Mouse (Mus musculus): ENCODE data around the gene Cd79a. TPM values are rescaled to one million over a fixed set of nuclear protein-coding genes. Genes with fewer than 3 reads are reported as not detected.
A peak's percentile ranks its signal among the peaks of the same experiment; 100 is the strongest.

The Cd79a gene
- 2.8 and 2.9 TPM in 2 replicates for polyA plus RNA-seq (2011; ENCODE audit: insufficient read depth, insufficient read length, low read depth, missing spikeins)

GRCm38 (mm10) chr7:24897224-24897623 lies at the start of gene Cd79a:
Gene Cd79a, plus strand, starts transcription at chr7:24897381.
- Histone ChIP-seq H3K36me3 (ENCODE audit: control insufficient read depth, insufficient read depth, low read length, poor library complexity, severe bottlenecking) (no peaks in the 10 kb centered on the region), H3K27ac (ENCODE audit: insufficient read depth, low read length) (no peak within 1 kb of the TSS), H3K4me3 (ENCODE audit: low read depth, low read length) (peak within 1 kb of the TSS; percentile 11), H3K9me3 (replicated peaks; ENCODE audit: control insufficient read depth, insufficient read depth, low read length, poor library complexity, severe bottlenecking) (no peaks in the 10 kb centered on the region), H3K27me3 (ENCODE audit: control insufficient read depth, insufficient read depth, low read length, poor library complexity, severe bottlenecking) (no peaks in the 10 kb centered on the region), H3K4me1 (ENCODE audit: control insufficient read depth, insufficient read depth, low read length) (no peaks in the 10 kb centered on the region), H3K9ac (ENCODE audit: low read depth, poor library complexity, severe bottlenecking) (peak within 1 kb of the TSS; percentile 15; the same call in 1 of the 2 replicates)
- TF ChIP-seq EP300 (IDR thresholded peaks at IDR 0.05; ENCODE audit: insufficient read depth, low read depth, low read length): no peak
- TF ChIP-seq POLR2A (IDR thresholded peaks at IDR 0.05; ENCODE audit: insufficient read depth, low read length): no peak
- no peak for TF ChIP-seq CTCF (IDR thresholded peaks at IDR 0.05; ENCODE audit: low read depth, low read length)

DNA sequence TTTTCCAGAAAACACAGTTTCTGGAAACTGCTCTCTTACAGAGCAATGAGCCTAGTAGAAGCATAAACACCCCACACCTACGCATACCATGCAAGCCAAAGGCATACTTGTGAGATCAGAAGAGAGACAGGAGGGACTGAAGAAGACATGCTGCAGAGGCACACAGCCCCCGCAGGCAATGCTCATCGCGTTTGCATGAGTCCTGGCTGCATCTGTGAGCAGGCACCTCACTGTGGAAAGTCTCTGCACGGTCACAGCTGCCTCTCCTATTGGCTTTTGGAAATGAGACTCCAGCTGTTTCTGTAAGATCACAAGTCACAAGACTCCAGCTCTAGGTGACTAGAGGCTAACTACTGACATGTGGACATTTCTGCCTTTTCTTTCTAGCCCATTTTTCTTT lies 47.0 kb upstream of the Cd79a start:
- H3K27ac ChIP-seq (ENCODE audit: insufficient read depth, low read length): peak overlapping the region; percentile 40
- no peaks in the 10 kb centered on the region for H3K27me3 ChIP-seq (ENCODE audit: control insufficient read depth, insufficient read depth, low read length, poor library complexity, severe bottlenecking)
- H3K36me3 ChIP-seq (ENCODE audit: control insufficient read depth, insufficient read depth, low read length, poor library complexity, severe bottlenecking): no peaks in the 10 kb centered on the region
- H3K9me3 ChIP-seq (replicated peaks; ENCODE audit: control insufficient read depth, insufficient read depth, low read length, poor library complexity, severe bottlenecking): no peaks in the 10 kb centered on the region
- peaks cover 2% of the 10 kb centered on the region for H3K4me1 ChIP-seq (ENCODE audit: control insufficient read depth, insufficient read depth, low read length)
- H3K9ac ChIP-seq (ENCODE audit: low read depth, poor library complexity, severe bottlenecking): peak overlapping the region; percentile 77; the same call in 1 of the 2 replicates
- peak; percentile 82 for TF ChIP-seq EP300 (IDR thresholded peaks at IDR 0.05; ENCODE audit: insufficient read depth, low read depth, low read length)
- no peak for TF ChIP-seq CTCF (IDR thresholded peaks at IDR 0.05; ENCODE audit: low read depth, low read length)
- TF ChIP-seq POLR2A (IDR thresholded peaks at IDR 0.05; ENCODE audit: insufficient read depth, low read length): no peak
- H3K4me3 ChIP-seq (ENCODE audit: low read depth, low read length): peak overlapping the region; percentile 11

DNA sequence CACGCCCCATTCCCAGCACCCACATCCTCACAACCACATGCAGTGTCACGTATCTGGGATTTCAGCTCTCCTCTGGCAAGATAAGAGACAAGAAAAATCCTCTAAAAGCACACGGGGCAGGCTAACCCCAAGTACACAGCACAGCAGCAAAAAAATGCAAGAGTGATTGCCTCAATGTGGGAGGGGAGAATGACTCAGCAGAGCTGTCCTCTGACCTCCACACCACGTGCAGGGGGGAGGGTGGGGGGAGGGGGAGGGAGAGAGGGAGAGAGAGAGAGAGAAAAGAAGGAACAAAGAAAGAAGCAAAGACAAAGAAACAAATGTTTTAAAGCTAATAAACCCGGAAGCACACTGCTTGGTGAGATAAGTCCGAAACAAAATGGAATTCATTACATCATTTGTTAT lies 46.3 kb upstream of the Cd79a start:
- H3K4me3 ChIP-seq (ENCODE audit: low read depth, low read length): peak overlapping the region; percentile 90
- H3K9ac ChIP-seq (ENCODE audit: low read depth, poor library complexity, severe bottlenecking): peak overlapping the region; percentile 77
- H3K36me3 ChIP-seq (ENCODE audit: control insufficient read depth, insufficient read depth, low read length, poor library complexity, severe bottlenecking): no peaks in the 10 kb centered on the region
- H3K4me1 ChIP-seq (ENCODE audit: control insufficient read depth, insufficient read depth, low read length): peaks cover 2% of the 10 kb centered on the region
- no peaks in the 10 kb centered on the region for H3K9me3 ChIP-seq (replicated peaks; ENCODE audit: control insufficient read depth, insufficient read depth, low read length, poor library complexity, severe bottlenecking)
- peak overlapping the region; percentile 96 for H3K27ac ChIP-seq (ENCODE audit: insufficient read depth, low read length)
- TF ChIP-seq CTCF (IDR thresholded peaks at IDR 0.05; ENCODE audit: low read depth, low read length) (no peak), POLR2A (IDR thresholded peaks at IDR 0.05; ENCODE audit: insufficient read depth, low read length) (peak; percentile 34), EP300 (IDR thresholded peaks at IDR 0.05; ENCODE audit: insufficient read depth, low read depth, low read length) (peak; percentile 92)
- H3K27me3 ChIP-seq (ENCODE audit: control insufficient read depth, insufficient read depth, low read length, poor library complexity, severe bottlenecking): no peaks in the 10 kb centered on the region

GRCm38 (mm10) chr7:24851596-24852325 lies 45.4 kb upstream of the Cd79a start:
- TF ChIP-seq POLR2A (IDR thresholded peaks at IDR 0.05; ENCODE audit: insufficient read depth, low read length) (no peak), CTCF (IDR thresholded peaks at IDR 0.05; ENCODE audit: low read depth, low read length) (no peak), EP300 (IDR thresholded peaks at IDR 0.05; ENCODE audit: insufficient read depth, low read depth, low read length) (no peak)
- Histone ChIP-seq H3K27ac (ENCODE audit: insufficient read depth, low read length) (peak overlapping the region; percentile 54), H3K9me3 (replicated peaks; ENCODE audit: control insufficient read depth, insufficient read depth, low read length, poor library complexity, severe bottlenecking) (no peaks in the 10 kb centered on the region), H3K9ac (ENCODE audit: low read depth, poor library complexity, severe bottlenecking) (0 out of 2 replicates have a peak overlapping the region, but pooled peaks have one; percentile 7), H3K4me3 (ENCODE audit: low read depth, low read length) (peak overlapping the region; percentile 44), H3K27me3 (ENCODE audit: control insufficient read depth, insufficient read depth, low read length, poor library complexity, severe bottlenecking) (no peaks in the 10 kb centered on the region), H3K36me3 (ENCODE audit: control insufficient read depth, insufficient read depth, low read length, poor library complexity, severe bottlenecking) (no peaks in the 10 kb centered on the region), H3K4me1 (ENCODE audit: control insufficient read depth, insufficient read depth, low read length) (peaks cover 2% of the 10 kb centered on the region)

- Histone ChIP-seq H3K4me3 (ENCODE audit: low read depth, low read length) (peak overlapping the region; percentile 34), H3K9me3 (replicated peaks; ENCODE audit: control insufficient read depth, insufficient read depth, low read length, poor library complexity, severe bottlenecking) (no peaks in the 10 kb centered on the region), H3K27ac (ENCODE audit: insufficient read depth, low read length) (peak overlapping the region; percentile 90), H3K36me3 (ENCODE audit: control insufficient read depth, insufficient read depth, low read length, poor library complexity, severe bottlenecking) (no peaks in the 10 kb centered on the region), H3K4me1 (ENCODE audit: control insufficient read depth, insufficient read depth, low read length) (peaks cover 4% of the 10 kb centered on the region), H3K9ac (ENCODE audit: low read depth, poor library complexity, severe bottlenecking) (peak overlapping the region; percentile 26; the same call in 1 of the 2 replicates), H3K27me3 (ENCODE audit: control insufficient read depth, insufficient read depth, low read length, poor library complexity, severe bottlenecking) (no peaks in the 10 kb centered on the region)
- TF ChIP-seq CTCF (IDR thresholded peaks at IDR 0.05; ENCODE audit: low read depth, low read length) (no peak), POLR2A (IDR thresholded peaks at IDR 0.05; ENCODE audit: insufficient read depth, low read length) (peak; percentile 66), EP300 (IDR thresholded peaks at IDR 0.05; ENCODE audit: insufficient read depth, low read depth, low read length) (no peak)
Measured at GRCm38 (mm10) chr7:24852557-24853232, 44.5 kb upstream of the Cd79a start.

- H3K36me3 ChIP-seq (ENCODE audit: control insufficient read depth, insufficient read depth, low read length, poor library complexity, severe bottlenecking): no peaks in the 10 kb centered on the region
- H3K4me1 ChIP-seq (ENCODE audit: control insufficient read depth, insufficient read depth, low read length): peaks cover 4% of the 10 kb centered on the region
- no peaks in the 10 kb centered on the region for H3K9me3 ChIP-seq (replicated peaks; ENCODE audit: control insufficient read depth, insufficient read depth, low read length, poor library complexity, severe bottlenecking)
- no peaks in the 10 kb centered on the region for H3K27me3 ChIP-seq (ENCODE audit: control insufficient read depth, insufficient read depth, low read length, poor library complexity, severe bottlenecking)
- peak overlapping the region; percentile 90 for H3K27ac ChIP-seq (ENCODE audit: insufficient read depth, low read length)
- TF ChIP-seq POLR2A (IDR thresholded peaks at IDR 0.05; ENCODE audit: insufficient read depth, low read length) (no peak), EP300 (IDR thresholded peaks at IDR 0.05; ENCODE audit: insufficient read depth, low read depth, low read length) (no peak), CTCF (IDR thresholded peaks at IDR 0.05; ENCODE audit: low read depth, low read length) (no peak)
- peak overlapping the region; percentile 26 for H3K9ac ChIP-seq (ENCODE audit: low read depth, poor library complexity, severe bottlenecking)
- H3K4me3 ChIP-seq (ENCODE audit: low read depth, low read length): no peak overlapping the region
Measured at GRCm38 (mm10) chr7:24853233-24853563, 44.0 kb upstream of the Cd79a start.
